In genomic region chr9:53256690-53257305, GRCm38 (mm10) we compare ENCODE assay signal across 22 mouse cellular contexts. TPM values are rescaled to one million over a fixed set of nuclear protein-coding genes. Genes with fewer than 3 reads are reported as not detected.
DNase-seq lines count a peak whose midpoint lies in the region; ATAC-seq and TF ChIP-seq lines count a peak whose summit lies in the region.
"Had no signal": no experiment of that assay in that cellular context is flagged by ENCODE, and none has a peak within 500 bp of the region (broad histone marks: within the 10 kb centered on the region; RNA-seq: fewer than 3 reads in every experiment).

No protein-coding gene starts in this region.

- H3K27ac ChIP-seq in left cerebral cortex, adult 2 months, result peak overlapping the region; percentile 77
- H3K27ac ChIP-seq: forebrain, embryonic 12.5 days; gastrocnemius, adult 2 months; heart, embryonic 13.5 days; hindbrain, embryonic 12.5 days had no signal

- intact Hi-C loops in left cerebral cortex, adult 2 months (cut with DNase I), result loop anchor here (2.0 to 5.0 kb wide), 4 partner anchors 46 to 126 kb away; partner anchors contain the start of gene Kdelc2

- no peak for TF ChIP-seq CTCF in left cerebral cortex, adult 2 months (IDR thresholded peaks at IDR 0.05)

- ATAC-seq in cerebellum, adult (ENCODE audit: insufficient number of reproducible peaks, low FRiP score, low TSS enrichment), result no peak; the same call in 1 of the 2 replicates
- ATAC-seq: activated CD4-positive, CD25-positive, alpha-beta regulatory T cell, adult 4 months; forebrain, embryonic 16.5 days; hindbrain, embryonic 16.5 days; inflammation-experienced regulatory T-cells, adult 6 months; Patski had no signal

- H3K4me3 ChIP-seq in left cerebral cortex, adult 2 months, result no peak overlapping the region
- H3K4me3 ChIP-seq: embryonic facial prominence, embryonic 13.5 days; forebrain, embryonic 12.5 days; gastrocnemius, adult 2 months; heart, embryonic 13.5 days; hindbrain, embryonic 12.5 days had no signal

- DNase-seq in cerebellum, adult 9-10 months, result peak; percentile 74
- peak; percentile 8 for DNase-seq in layer of hippocampus, adult 11-12 months (ENCODE audit: low spot score)
- no peak for DNase-seq in layer of hippocampus, postnatal 25 days (ENCODE audit: extremely low spot score in 1 of 2, low spot score in 1 of 2)
- no peak for DNase-seq in left cerebral cortex, adult 2 months (ENCODE audit: extremely low spot score in 1 of 2, low spot score in 2 of 2)
- no peak for DNase-seq in left cerebral cortex, adult 18-20 months (ENCODE audit: low spot score in 2 of 2)
- peak; percentile 57 for DNase-seq in telencephalon, adult 2 months (ENCODE audit: low read depth, low spot score)
- DNase-seq: adrenal gland, postnatal 14 days; gastrocnemius, adult 2 months; gastrocnemius, postnatal 25 days; heart, postnatal 4 days had no signal

RNA-seq across cellular contexts. Expression of gene Ddx10, which starts 8.9 kb away (rescaled TPM):
- total RNA-seq in layer of hippocampus, postnatal 25 days (2021), result 10 to 100 TPM; 19.3 to 20.0 TPM
- 10 to 100 TPM; 19.8 to 22.1 TPM for total RNA-seq in left cerebral cortex, adult 2 months (2021)
- total RNA-seq in left cerebral cortex, adult 18-20 months (2021), result 10 to 100 TPM; 20.8 to 22.7 TPM

RNA-seq across cellular contexts. Expression of gene Exph5, which starts 44.7 kb away (rescaled TPM):
- 1 to 10 TPM; 3.3 to 3.8 TPM for total RNA-seq in layer of hippocampus, postnatal 25 days (2021)
- 10 to 100 TPM; 27.4 to 33.4 TPM for total RNA-seq in left cerebral cortex, adult 2 months (2021)
- total RNA-seq in left cerebral cortex, adult 18-20 months (2021), result 10 to 100 TPM; 26.8 to 31.3 TPM
- total RNA-seq: CH12.LX; granulocyte monocyte progenitor cell, adult 5-6 weeks had no signal

Comparison
In these comparisons a context has a peak if more than half of its experiments do, and no peak if none do; other contexts are left out.
1. DNase-seq: peak in cerebellum, adult 9-10 months (single experiment), layer of hippocampus, adult 11-12 months (single experiment) and telencephalon, adult 2 months (single experiment); none in layer of hippocampus, postnatal 25 days (0 of 2), left cerebral cortex, adult 2 months (0 of 2) and left cerebral cortex, adult 18-20 months (0 of 2).
2. RNA of gene Exph5, which starts 44.7 kb away (total RNA-seq): 27.4 to 33.4 TPM in left cerebral cortex, adult 2 months and 26.8 to 31.3 TPM in left cerebral cortex, adult 18-20 months; 3.3 to 3.8 TPM in layer of hippocampus, postnatal 25 days; every median in the first group is over 4 times any median in the second.